Mouse (Mus musculus): Measurements from ENCODE around the gene Colca2.

The Colca2 gene

GRCm38 (mm10) chr9:51272102-51272501, 6.3 kb downstream of the Colca2 start:
- no peak for DNase-seq (ENCODE audit: low spot score in 2 of 2)

GRCm38 (mm10) chr9:51271073-51271472, 7.3 kb downstream of the Colca2 start:
- no peak for DNase-seq (ENCODE audit: low spot score in 2 of 2)

GRCm38 (mm10) chr9:51268852-51269251, 9.5 kb downstream of the Colca2 start:
- DNase-seq (ENCODE audit: low spot score in 2 of 2): no peak

- DNase-seq (ENCODE audit: low spot score in 2 of 2): no peak
These were observed 19.9 kb downstream of the Colca2 start for GRCm38 (mm10) chr9:51258426-51258825.

- no peak for DNase-seq (ENCODE audit: low spot score in 2 of 2)
These were observed 21.4 kb downstream of the Colca2 start for GRCm38 (mm10) chr9:51256780-51257502.

GRCm38 (mm10) chr9:51238741-51239385, 39.5 kb downstream of the Colca2 start:
- no peak for DNase-seq (ENCODE audit: low spot score in 2 of 2)

- DNase-seq (ENCODE audit: low spot score in 2 of 2): no peak
These were observed 46.2 kb downstream of the Colca2 start for GRCm38 (mm10) chr9:51232163-51232562.

- DNase-seq (ENCODE audit: low spot score in 2 of 2): no peak
These were observed 47.5 kb downstream of the Colca2 start for GRCm38 (mm10) chr9:51230701-51231389.

GRCm38 (mm10) chr9:51225636-51226166, 52.7 kb downstream of the Colca2 start:
- no peak for DNase-seq (ENCODE audit: low spot score in 2 of 2)

Data from urinary bladder, adult 18-20 months (tissue).